Comparison of ENCODE assay signal across 11 mouse cellular contexts in genomic region chr7:142656055-142656454, GRCm38 (mm10). TPM values are rescaled to one million over a fixed set of nuclear protein-coding genes. Genes with fewer than 3 reads are reported as not detected.
DNase-seq lines count a peak whose midpoint lies in the region; ATAC-seq and TF ChIP-seq lines count a peak whose summit lies in the region.
"Had no signal": no experiment of that assay in that cellular context is flagged by ENCODE, and none has a peak within 500 bp of the region (broad histone marks: within the 10 kb centered on the region; RNA-seq: fewer than 3 reads in every experiment).

No protein-coding gene starts in this region.

- 33% methylated on average over 4 of the region's 4 CpGs for WGBS in kidney, postnatal 0 days
- WGBS in intestine, postnatal 0 days, result 41% methylated on average over 4 of the region's 4 CpGs

- no peak overlapping the region for H3K9ac ChIP-seq in kidney, postnatal 0 days (ENCODE audit: low read depth, low read length)
- no peak overlapping the region for H3K9ac ChIP-seq in intestine, postnatal 0 days (ENCODE audit: low read depth, low read length)

- no peaks in the 10 kb centered on the region for H3K36me3 ChIP-seq in kidney, postnatal 0 days (ENCODE audit: insufficient read depth, low read length)
- peaks cover 8% of the 10 kb centered on the region for H3K36me3 ChIP-seq in intestine, postnatal 0 days (ENCODE audit: control insufficient read depth, insufficient read depth)

- no peak for TF ChIP-seq CTCF in kidney, postnatal 0 days (IDR thresholded peaks at IDR 0.05; ENCODE audit: low read depth)
- no peak for TF ChIP-seq CTCF in embryonic fibroblast, embryonic 13.5 days (IDR thresholded peaks at IDR 0.05; ENCODE audit: borderline replicate concordance, insufficient read depth, low read length)
- no peak for TF ChIP-seq CTCF in intestine, postnatal 0 days (IDR thresholded peaks at IDR 0.05; ENCODE audit: low read depth)

- no peak overlapping the region for H3K27ac ChIP-seq in kidney, postnatal 0 days
- H3K27ac ChIP-seq in embryonic fibroblast, embryonic 13.5 days (ENCODE audit: insufficient read depth, low read length), result no peak overlapping the region
- no peak overlapping the region for H3K27ac ChIP-seq in intestine, postnatal 0 days (ENCODE audit: low read depth, low read length)

- H3K4me3 ChIP-seq in kidney, postnatal 0 days (replicated peaks; ENCODE audit: low read depth, low read length), result 0 out of 2 replicates have a peak overlapping the region, but pooled peaks have one; percentile 28
- H3K4me3 ChIP-seq in embryonic fibroblast, embryonic 13.5 days (ENCODE audit: insufficient read depth, low read length), result peak overlapping the region; percentile 42
- H3K4me3 ChIP-seq in intestine, postnatal 0 days (ENCODE audit: low read depth, low read length), result no peak overlapping the region

- intact Hi-C loops in left cerebral cortex, postnatal 14 days (cut with DNase I), result no loop called here

- peak; percentile 37 for ATAC-seq in kidney, postnatal 0 days (replicated peaks; ENCODE audit: low FRiP score, low read depth)
- no peak for ATAC-seq in intestine, postnatal 0 days

- H3K4me1 ChIP-seq in kidney, postnatal 0 days (replicated peaks; ENCODE audit: insufficient read depth, low read length), result peaks cover 10% of the 10 kb centered on the region; the same call in 1 of the 2 replicates
- no peaks in the 10 kb centered on the region for H3K4me1 ChIP-seq in embryonic fibroblast, embryonic 13.5 days (ENCODE audit: control insufficient read depth, insufficient read depth, low read length)
- H3K4me1 ChIP-seq in intestine, postnatal 0 days (replicated peaks; ENCODE audit: control insufficient read depth, insufficient read depth, low read length), result 0 out of 2 replicates have a peak, but pooled peaks cover 3% of the 10 kb centered on the region

- TF ChIP-seq POLR2A in embryonic fibroblast, embryonic 13.5 days (IDR thresholded peaks at IDR 0.05; ENCODE audit: low read depth, low read length), result peak; percentile 20; the same call in 1 of the 2 replicates

- no peaks in the 10 kb centered on the region for H3K9me3 ChIP-seq in kidney, postnatal 0 days (replicated peaks; ENCODE audit: low read length)
- H3K9me3 ChIP-seq in intestine, postnatal 0 days (ENCODE audit: control insufficient read depth), result no peaks in the 10 kb centered on the region

- H3K27me3 ChIP-seq in kidney, postnatal 0 days (ENCODE audit: insufficient read depth, low read length), result peaks cover 47% of the 10 kb centered on the region
- peaks cover 55% of the 10 kb centered on the region for H3K27me3 ChIP-seq in intestine, postnatal 0 days (replicated peaks; ENCODE audit: control insufficient read depth, insufficient read depth, low read length)

- peak; percentile 62 for DNase-seq in kidney, postnatal 0 days (ENCODE audit: low spot score)
- DNase-seq in kidney, postnatal 25 days, result no peak
- peak; percentile 24 for DNase-seq in retina, embryonic 14.5 days (ENCODE audit: low spot score)
- no peak for DNase-seq in left cerebral cortex, postnatal 14 days (ENCODE audit: low spot score in 2 of 2)
- DNase-seq in thymus, postnatal 0 days (ENCODE audit: low spot score), result no peak
- DNase-seq: cerebellum, postnatal 25 days; kidney, adult 2 months; right cerebral cortex, postnatal 25 days had no signal

- H3K4me2 ChIP-seq in kidney, postnatal 0 days (ENCODE audit: low read length), result peak overlapping the region; percentile 49
- peak overlapping the region; percentile 83 for H3K4me2 ChIP-seq in intestine, postnatal 0 days (replicated peaks; ENCODE audit: low read depth)
- H3K4me2 ChIP-seq: midbrain, embryonic 11.5 days had no signal

RNA-seq across cellular contexts. Expression of gene Igf2, which starts 10.6 kb away (rescaled TPM):
- 297 and 337 TPM in 2 replicates for polyA plus RNA-seq in kidney, postnatal 0 days (2015; fragmentation: Nextera tagmentation; extraction: Ambion mirVana)
- 2,532 and 4,944 TPM in 2 replicates for polyA plus RNA-seq in embryonic fibroblast, embryonic 13.5 days (2011; ENCODE audit: insufficient read length, low read depth, missing spikeins)
- 483 and 499 TPM in 2 replicates for polyA plus RNA-seq in intestine, postnatal 0 days (2015; fragmentation: Nextera tagmentation; extraction: Ambion mirVana)
- 100 to 1,000 TPM; 179 to 218 TPM for total RNA-seq in left cerebral cortex, postnatal 14 days (2021)
- polyA plus RNA-seq in thymus, postnatal 0 days (2015; fragmentation: Nextera tagmentation; extraction: Ambion mirVana), result 53.2 and 64.1 TPM in 2 replicates

RNA-seq across cellular contexts. Expression of gene Gm49394, which starts 13.7 kb away (rescaled TPM):
- not detected in 2 replicates for polyA plus RNA-seq in kidney, postnatal 0 days (2015; fragmentation: Nextera tagmentation; extraction: Ambion mirVana)
- polyA plus RNA-seq in embryonic fibroblast, embryonic 13.5 days (2011; ENCODE audit: insufficient read length, low read depth, missing spikeins), result 0.45 and 0.93 TPM in 2 replicates
- not detected in 2 replicates for polyA plus RNA-seq in intestine, postnatal 0 days (2015; fragmentation: Nextera tagmentation; extraction: Ambion mirVana)
- under 1 TPM in 1 of 2 experiments, not detected in 1; 0.11 TPM for total RNA-seq in left cerebral cortex, postnatal 14 days (2021)
- 0.08 TPM in 1 of 2 replicates, not detected in the other for polyA plus RNA-seq in thymus, postnatal 0 days (2015; fragmentation: Nextera tagmentation; extraction: Ambion mirVana)
- polyA plus RNA-seq: kidney, adult 2 months; midbrain, embryonic 11.5 days had no signal

Comparison
In these comparisons a context has a peak if more than half of its experiments do, and no peak if none do; other contexts are left out.
1. DNase-seq: peak in kidney, postnatal 0 days (single experiment) and retina, embryonic 14.5 days (single experiment); none in kidney, postnatal 25 days (0 of 2), left cerebral cortex, postnatal 14 days (0 of 2) and thymus, postnatal 0 days (single experiment).